Mouse (Mus musculus) hindbrain, postnatal 0 days (tissue): Measurements from ENCODE around the gene Krtap28-13. TPM values are rescaled to one million over a fixed set of nuclear protein-coding genes. Genes with fewer than 3 reads are reported as not detected.
A peak's percentile ranks its signal among the peaks of the same experiment; 100 is the strongest.

ENCODE experiments used
- ATAC-seq: fragments of 200-750 bp; cut with Nextera tagmentation; 2 replicates; pipeline ENCODE4 v1.8.0; 2017; ENCODE audit warnings: mild to moderate bottlenecking, moderate TSS enrichment, moderate library complexity
- DNase-seq: peaks from one replicate; pipeline ENCODE4 v3.0.0-alpha.2; 2015; ENCODE audit warnings: low spot score
- H3K27ac ChIP-seq: fragments of 300-500 bp; sonication (generic); 2 replicates; pipeline ENCODE4 v1.5.1; 2014; ENCODE audit warnings: mild to moderate bottlenecking
- H3K27me3 ChIP-seq: fragments of 300-500 bp; sonication (generic); 2 replicates; pipeline ENCODE4 v1.6.1; 2014; ENCODE audit warnings: low read length, mixed read lengths; ENCODE audit not compliant: insufficient read depth
- H3K36me3 ChIP-seq: fragments of 300-500 bp; sonication (generic); 2 replicates; pipeline ENCODE4 v1.6.1; 2014; ENCODE audit warnings: low read length, mixed read lengths; ENCODE audit not compliant: insufficient read depth
- H3K4me1 ChIP-seq: fragments of 300-500 bp; sonication (generic); 2 replicates; pipeline ENCODE4 v1.6.1; 2014; ENCODE audit warnings: antibody characterized with exemption, low read length, mixed read lengths; ENCODE audit not compliant: insufficient read depth
- H3K4me2 ChIP-seq: fragments of 300-500 bp; sonication (generic); 2 replicates; pipeline ENCODE4 v1.6.1; 2014; ENCODE audit warnings: low read depth, mild to moderate bottlenecking, low read length, moderate library complexity, mixed read lengths
- H3K4me3 ChIP-seq: fragments of 300-500 bp; sonication (generic); 2 replicates; pipeline ENCODE4 v1.5.1; 2014; ENCODE audit warnings: low read length
- H3K9ac ChIP-seq: fragments of 300-500 bp; sonication (generic); replicated peaks from 2 replicates; pipeline ENCODE4 v1.6.1; 2014; ENCODE audit warnings: mild to moderate bottlenecking, low read length, moderate library complexity, mixed read lengths
- H3K9me3 ChIP-seq: fragments of 300-500 bp; sonication (generic); 2 replicates; pipeline ENCODE4 v1.6.1; 2016; ENCODE audit warnings: low read length, mixed read lengths
- CTCF ChIP-seq: IDR thresholded peaks from 2 replicates; pipeline ENCODE4 v1.5.1; 2016; ENCODE audit warnings: antibody characterized with exemption, control low read depth, low read depth
- WGBS: fragments of 180-500 bp; shearing (Covaris S2); extraction: QIAGEN DNeasy Blood & Tissue Kit; methylation state at CpG from one replicate; pipeline ENCODE4 v1.1.7; 2014; 5-methylcytosine and 5-hydroxymethylcytosine counted together
- polyA plus RNA-seq: library from polyadenylated mRNA; unstranded; fragments of >200 nt; fragmentation: Nextera tagmentation; extraction: Ambion mirVana; gene quantifications from 2 replicates; pipeline ENCODE4 v1.2.1, GENCODE M21; 2015
- total RNA-seq: library from RNA; depleted of rRNA; stranded (reverse); fragments of >200 nt; gene quantifications from 2 replicates; pipeline ENCODE4 v1.2.3, GENCODE M21; 2014

The Krtap28-13 gene
- total and polyA plus RNA-seq, 2 experiments from 2014 or later, result not detected

DNA sequence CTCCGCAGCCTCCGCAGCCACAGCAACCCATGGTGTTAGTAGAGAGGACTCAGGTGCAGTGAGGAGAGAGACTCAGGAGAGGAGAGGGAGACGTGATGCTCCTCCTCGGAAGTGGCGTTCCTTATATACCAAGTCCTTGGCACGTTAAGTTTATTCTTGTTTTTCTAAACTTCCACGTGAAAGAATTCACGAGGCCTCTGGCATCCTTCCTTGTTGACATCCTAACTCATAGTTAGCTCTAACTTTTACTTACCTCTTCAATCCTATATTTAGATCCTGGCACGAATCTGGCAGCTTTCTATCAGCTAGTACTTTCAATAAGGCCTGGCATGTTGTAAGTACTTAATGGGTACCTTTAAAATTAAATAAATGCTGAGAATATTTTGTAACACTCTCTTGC lies 1.5 kb upstream of the Krtap28-13 start, which contains the start of gene A030005K14Rik:
A030005K14Rik (minus strand) TSS at position 101 of the 400 bp plus-strand sequence.
- H3K27me3 ChIP-seq, result no peaks in the 10 kb centered on the region
- H3K4me2 ChIP-seq, result no peak within 1 kb of the TSS
- no peaks in the 10 kb centered on the region for H3K36me3 ChIP-seq
- DNase-seq (no peak), ATAC-seq (no peak)
- H3K4me3 ChIP-seq, result no peak within 1 kb of the TSS
- 91% methylated on average over 9 of the region's 9 CpGs for WGBS
- no peak for TF ChIP-seq CTCF
- no peaks in the 10 kb centered on the region for H3K4me1 ChIP-seq
- H3K9me3 ChIP-seq, result no peaks in the 10 kb centered on the region
- no peak within 1 kb of the TSS for H3K27ac ChIP-seq
- H3K9ac ChIP-seq, result no peak within 1 kb of the TSS

GRCm38 (mm10) chr1:83064851-83065250 lies 4.1 kb downstream of the Krtap28-13 start:
- no peaks in the 10 kb centered on the region for H3K36me3 ChIP-seq
- TF ChIP-seq CTCF, result peak; percentile 67
- peak; percentile 68 for DNase-seq

GRCm38 (mm10) chr1:83066577-83066976 lies 5.8 kb downstream of the Krtap28-13 start:
- no peaks in the 10 kb centered on the region for H3K9me3 ChIP-seq
- H3K27ac ChIP-seq, result no peak overlapping the region
- WGBS, result 93% methylated on average over 4 of the region's 4 CpGs
- H3K4me3 ChIP-seq, result no peak overlapping the region
- no peak for DNase-seq
- no peak overlapping the region for H3K4me2 ChIP-seq
- ATAC-seq, result no peak
- H3K36me3 ChIP-seq, result no peaks in the 10 kb centered on the region
- H3K27me3 ChIP-seq, result no peaks in the 10 kb centered on the region
- no peaks in the 10 kb centered on the region for H3K4me1 ChIP-seq
- TF ChIP-seq CTCF, result no peak
- H3K9ac ChIP-seq, result no peak overlapping the region

More at GRCm38 (mm10) chr1:83064851-83065250, 4.1 kb downstream of the Krtap28-13 start:
- Histone ChIP-seq H3K27ac (no peak overlapping the region), H3K4me1 (no peaks in the 10 kb centered on the region), H3K9ac (no peak overlapping the region), H3K9me3 (no peaks in the 10 kb centered on the region), H3K27me3 (no peaks in the 10 kb centered on the region), H3K4me2 (no peak overlapping the region), H3K4me3 (no peak overlapping the region)
- ATAC-seq, result no peak
- WGBS, result 28% methylated on average over 3 of the region's 3 CpGs

- Histone ChIP-seq H3K4me3 (no peak overlapping the region), H3K4me2 (no peak overlapping the region), H3K27me3 (no peaks in the 10 kb centered on the region), H3K9ac (no peak overlapping the region), H3K4me1 (no peaks in the 10 kb centered on the region), H3K36me3 (no peaks in the 10 kb centered on the region), H3K27ac (no peak overlapping the region), H3K9me3 (no peaks in the 10 kb centered on the region)
- 75% methylated on average over 10 of the region's 10 CpGs for WGBS
- ATAC-seq (no peak), DNase-seq (no peak)
- TF ChIP-seq CTCF, result no peak
Observed at GRCm38 (mm10) chr1:83067205-83067604, 6.5 kb downstream of the Krtap28-13 start.

DNA sequence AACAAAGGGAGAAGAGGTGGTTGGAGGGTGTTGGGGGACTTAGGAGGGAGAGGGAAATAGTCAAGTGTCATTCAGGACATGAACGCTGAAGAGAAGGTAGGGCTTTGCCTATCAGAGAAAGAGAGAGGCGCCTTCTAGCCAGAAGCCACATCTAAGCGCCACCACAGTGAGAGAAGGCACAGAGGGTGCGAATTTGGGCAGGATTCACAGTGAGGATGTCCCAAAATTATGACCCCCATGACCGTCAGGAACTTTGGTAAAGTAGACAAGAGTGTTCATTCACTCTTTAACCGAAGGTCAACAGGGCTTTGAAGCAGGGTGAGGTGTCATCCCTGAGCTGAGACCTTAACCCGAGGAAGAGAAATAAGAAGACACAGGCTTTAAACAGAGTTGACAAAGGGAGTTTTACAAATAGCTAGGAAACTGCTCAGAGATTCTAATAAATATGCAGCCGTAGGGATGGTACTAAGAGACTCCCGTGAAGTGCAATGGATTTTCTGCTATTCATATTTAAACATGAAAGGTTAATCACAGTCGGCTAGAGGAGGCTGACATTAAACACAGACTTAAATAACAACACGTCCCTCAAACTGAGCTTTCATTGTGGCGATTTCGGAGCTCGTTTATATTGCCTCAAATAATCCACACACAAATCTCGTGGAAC lies 14.9 kb downstream of the Krtap28-13 start:
- Histone ChIP-seq H3K4me3 (peak overlapping the region; percentile 27), H3K4me2 (peak overlapping the region; percentile 54), H3K9me3 (no peaks in the 10 kb centered on the region), H3K27me3 (no peaks in the 10 kb centered on the region), H3K9ac (no peak overlapping the region; the same call in 1 of the 2 replicates), H3K4me1 (no peaks in the 10 kb centered on the region), H3K36me3 (no peaks in the 10 kb centered on the region), H3K27ac (no peak overlapping the region)
- ATAC-seq (peak; percentile 32; the same call in 1 of the 2 replicates), DNase-seq (no peak)
- TF ChIP-seq CTCF, result no peak
- 37% methylated on average over 15 of the region's 15 CpGs for WGBS

GRCm38 (mm10) chr1:83076190-83076917 lies 15.6 kb downstream of the Krtap28-13 start:
- Histone ChIP-seq H3K36me3 (no peaks in the 10 kb centered on the region), H3K4me1 (no peaks in the 10 kb centered on the region), H3K27me3 (no peaks in the 10 kb centered on the region), H3K27ac (no peak overlapping the region), H3K4me3 (peak overlapping the region; percentile 27), H3K9ac (no peak overlapping the region; the same call in 1 of the 2 replicates), H3K9me3 (no peaks in the 10 kb centered on the region), H3K4me2 (peak overlapping the region; percentile 54)
- DNase-seq, result peak; percentile 86
- peak; percentile 94 for ATAC-seq
- WGBS, result 39% methylated on average over 11 of the region's 11 CpGs
- TF ChIP-seq CTCF, result peak; percentile 95
